Mouse (Mus musculus): Measurements from ENCODE around the gene Cdc42bpg. TPM values are rescaled to one million over a fixed set of nuclear protein-coding genes. Genes with fewer than 3 reads are reported as not detected.

Gene Cdc42bpg
- total RNA-seq, 2 experiments from 2014 or later, result 6.9 to 7.7 TPM

GRCm38 (mm10) chr19:6324751-6325150, 18.5 kb downstream of the Cdc42bpg start:
- no peak for DNase-seq (ENCODE audit: low spot score in 2 of 2)

DNA sequence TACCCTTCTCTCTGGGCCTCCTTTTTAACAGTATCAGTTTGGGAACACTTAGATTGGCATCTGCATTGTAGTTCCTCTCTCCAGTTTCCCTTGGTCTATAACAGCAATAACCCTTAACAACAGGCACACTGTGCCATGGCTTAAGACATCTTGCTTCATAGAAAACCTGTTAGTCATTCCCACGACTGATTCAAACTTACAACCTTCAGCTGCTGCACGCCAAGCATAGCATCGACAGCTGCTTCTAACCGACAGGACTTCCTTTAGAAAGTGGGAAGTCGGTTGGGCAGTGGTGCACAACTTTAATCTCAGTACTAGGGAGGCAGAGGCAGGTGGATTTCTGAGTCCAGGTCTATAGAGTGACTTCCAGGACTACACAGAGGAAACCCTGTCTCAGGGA, 24.9 kb downstream of the Cdc42bpg start:
- DNase-seq (ENCODE audit: low spot score in 2 of 2), result no peak

- DNase-seq (ENCODE audit: low spot score in 2 of 2), result peak in 1 of 2 experiments; percentile 59
These were observed 25.7 kb downstream of the Cdc42bpg start for GRCm38 (mm10) chr19:6331719-6332516.

GRCm38 (mm10) chr19:6333761-6334595, 27.7 kb downstream of the Cdc42bpg start:
- DNase-seq (ENCODE audit: low spot score in 2 of 2), result no peak

DNA sequence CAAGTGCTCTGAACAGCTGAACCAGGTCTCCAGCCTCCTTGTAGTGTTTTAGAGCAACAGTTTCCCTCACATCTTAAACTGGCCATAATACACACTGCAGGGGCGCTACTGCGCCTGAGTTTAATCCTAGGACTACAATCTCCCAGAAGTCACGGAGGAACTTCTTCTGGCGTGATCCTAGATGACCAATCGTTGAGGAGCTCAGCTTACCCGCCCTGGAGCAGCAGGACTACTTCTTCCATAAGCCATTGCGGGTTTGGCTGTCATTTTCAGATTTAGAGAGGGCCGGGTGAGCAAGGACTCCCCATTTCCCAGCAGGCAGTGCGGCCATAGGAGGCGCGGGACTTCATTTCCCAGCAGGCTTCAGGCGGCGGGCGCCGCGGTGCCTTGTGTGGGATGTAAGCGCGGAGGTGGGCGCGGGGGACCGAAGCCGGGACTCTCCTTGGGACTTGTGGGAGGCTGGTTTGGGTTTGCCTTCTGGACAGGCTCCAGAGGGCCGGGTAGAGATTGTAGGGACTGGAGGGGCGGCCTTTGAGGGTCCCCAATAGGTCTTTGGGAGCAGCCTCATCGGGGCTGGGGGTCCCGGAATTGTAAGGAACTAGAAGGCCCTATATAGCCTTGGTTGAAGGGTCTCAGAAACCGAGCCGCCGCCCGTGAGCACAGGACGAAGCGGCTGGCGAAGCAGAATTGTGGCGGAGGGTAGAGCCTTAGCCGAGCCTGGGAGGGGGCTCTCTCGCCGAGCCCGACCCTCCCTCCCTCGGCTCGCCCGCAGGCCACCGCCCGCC, 28.6 kb downstream of the Cdc42bpg start, which contains the start of gene Men1:
Men1 (plus strand) TSS at position 307 of the 785 bp plus-strand sequence.
- DNase-seq (ENCODE audit: low spot score in 2 of 2), result peak; percentile 84 to 90

DNA sequence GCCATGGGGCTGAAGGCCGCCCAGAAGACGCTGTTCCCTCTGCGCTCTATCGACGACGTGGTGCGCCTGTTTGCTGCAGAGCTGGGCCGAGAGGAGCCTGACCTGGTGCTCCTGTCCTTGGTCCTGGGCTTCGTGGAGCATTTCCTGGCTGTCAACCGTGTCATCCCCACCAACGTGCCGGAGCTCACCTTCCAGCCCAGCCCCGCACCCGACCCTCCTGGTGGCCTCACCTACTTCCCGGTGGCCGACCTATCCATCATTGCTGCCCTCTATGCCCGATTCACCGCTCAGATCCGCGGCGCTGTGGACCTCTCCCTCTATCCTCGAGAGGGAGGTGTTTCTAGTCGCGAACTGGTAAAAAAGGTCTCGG, 29.2 kb downstream of the Cdc42bpg start:
- no peak for DNase-seq (ENCODE audit: low spot score in 2 of 2)

DNA sequence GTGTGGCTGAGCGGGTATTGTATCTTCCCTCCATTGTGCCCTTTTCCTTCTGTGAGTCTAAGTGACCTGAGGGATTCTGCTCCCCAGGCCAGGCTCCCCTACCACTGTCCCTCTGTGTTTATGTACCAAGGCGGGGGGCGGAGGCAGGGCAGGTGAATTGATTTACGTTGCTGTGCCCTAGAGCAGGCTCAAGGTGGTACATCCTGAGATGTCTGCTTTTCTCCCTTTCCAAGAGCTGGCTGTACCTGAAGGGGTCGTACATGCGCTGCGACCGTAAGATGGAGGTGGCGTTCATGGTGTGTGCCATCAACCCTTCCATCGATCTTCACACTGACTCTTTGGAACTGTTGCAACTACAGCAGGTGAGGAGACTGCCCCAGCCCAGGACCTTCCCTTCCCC, 30.7 kb downstream of the Cdc42bpg start:
- DNase-seq (ENCODE audit: low spot score in 2 of 2), result no peak

- no peak for DNase-seq (ENCODE audit: low spot score in 2 of 2)
These were observed 31.9 kb downstream of the Cdc42bpg start for GRCm38 (mm10) chr19:6338171-6338570.

DNA sequence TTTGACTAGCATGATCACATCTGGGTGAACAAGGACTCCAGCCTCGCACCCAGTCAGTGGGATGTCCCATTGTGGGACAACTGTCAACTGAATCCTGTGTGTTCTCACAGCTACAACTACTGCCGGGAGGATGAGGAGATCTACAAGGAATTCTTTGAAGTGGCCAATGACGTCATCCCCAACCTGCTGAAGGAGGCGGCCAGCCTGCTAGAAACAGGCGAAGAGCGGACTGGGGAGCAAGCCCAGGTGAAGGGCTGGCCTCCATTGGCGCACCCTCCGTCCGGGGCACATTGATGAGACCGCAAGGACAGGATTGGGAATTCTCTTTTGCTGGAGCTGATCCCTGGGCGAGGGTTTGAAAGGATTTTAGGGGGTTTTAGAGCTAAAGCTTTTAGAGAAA, 32.5 kb downstream of the Cdc42bpg start:
- no peak for DNase-seq (ENCODE audit: low spot score in 2 of 2)

DNA sequence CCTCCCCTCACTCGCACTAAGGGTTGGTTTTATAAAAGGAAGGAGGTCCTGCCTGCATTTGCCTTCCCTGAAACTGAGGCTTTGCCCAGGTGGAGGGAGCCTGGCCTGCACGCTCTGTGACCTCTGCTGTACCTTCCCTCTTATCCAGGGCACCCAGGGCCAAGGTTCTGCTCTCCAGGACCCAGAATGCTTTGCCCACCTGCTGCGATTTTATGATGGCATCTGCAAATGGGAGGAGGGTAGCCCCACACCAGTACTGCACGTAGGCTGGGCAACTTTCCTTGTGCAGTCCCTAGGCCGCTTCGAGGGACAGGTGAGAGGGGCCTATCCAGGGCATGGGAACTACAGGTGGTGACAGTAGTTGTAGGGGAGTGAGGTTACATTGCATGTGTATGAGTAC, 32.9 kb downstream of the Cdc42bpg start:
- DNase-seq (ENCODE audit: low spot score in 2 of 2), result no peak

GRCm38 (mm10) chr19:6339890-6340504, 33.7 kb downstream of the Cdc42bpg start:
- no peak for DNase-seq (ENCODE audit: low spot score in 2 of 2)

GRCm38 (mm10) chr19:6340524-6341452, 34.5 kb downstream of the Cdc42bpg start, which contains the start of gene Map4k2:
TSS of gene Map4k2 (plus strand) at chr19:6341135.
- peak; percentile 56 to 85 for DNase-seq (ENCODE audit: low spot score in 2 of 2)

DNA sequence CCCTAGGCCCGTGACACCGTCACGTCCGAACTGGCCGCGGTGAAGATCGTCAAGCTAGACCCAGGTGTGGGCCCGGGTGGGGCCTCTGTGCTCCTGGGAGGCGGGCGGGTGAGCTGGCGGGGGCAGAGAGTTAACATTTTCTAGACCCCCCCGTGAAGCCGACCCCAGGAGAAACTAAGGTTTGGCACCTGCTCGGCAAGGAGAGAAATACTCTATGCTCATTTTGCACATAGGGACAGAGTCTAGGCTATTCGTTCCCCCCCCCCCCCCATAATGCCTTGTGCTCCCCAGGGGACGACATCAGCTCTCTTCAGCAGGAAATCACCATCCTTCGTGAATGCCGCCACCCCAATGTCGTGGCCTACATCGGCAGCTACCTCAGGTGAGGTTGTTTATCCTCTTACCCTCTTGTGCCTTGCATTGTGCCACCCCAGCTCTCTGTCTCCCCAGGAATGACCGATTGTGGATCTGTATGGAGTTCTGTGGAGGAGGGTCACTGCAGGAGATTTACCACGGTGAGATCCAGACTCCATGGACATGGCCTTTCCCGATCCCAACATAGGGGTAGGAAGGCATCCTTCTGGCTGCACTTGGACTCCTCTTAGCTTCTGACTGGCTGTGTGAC, 35.3 kb downstream of the Cdc42bpg start:
- DNase-seq (ENCODE audit: low spot score in 2 of 2), result no peak

DNA sequence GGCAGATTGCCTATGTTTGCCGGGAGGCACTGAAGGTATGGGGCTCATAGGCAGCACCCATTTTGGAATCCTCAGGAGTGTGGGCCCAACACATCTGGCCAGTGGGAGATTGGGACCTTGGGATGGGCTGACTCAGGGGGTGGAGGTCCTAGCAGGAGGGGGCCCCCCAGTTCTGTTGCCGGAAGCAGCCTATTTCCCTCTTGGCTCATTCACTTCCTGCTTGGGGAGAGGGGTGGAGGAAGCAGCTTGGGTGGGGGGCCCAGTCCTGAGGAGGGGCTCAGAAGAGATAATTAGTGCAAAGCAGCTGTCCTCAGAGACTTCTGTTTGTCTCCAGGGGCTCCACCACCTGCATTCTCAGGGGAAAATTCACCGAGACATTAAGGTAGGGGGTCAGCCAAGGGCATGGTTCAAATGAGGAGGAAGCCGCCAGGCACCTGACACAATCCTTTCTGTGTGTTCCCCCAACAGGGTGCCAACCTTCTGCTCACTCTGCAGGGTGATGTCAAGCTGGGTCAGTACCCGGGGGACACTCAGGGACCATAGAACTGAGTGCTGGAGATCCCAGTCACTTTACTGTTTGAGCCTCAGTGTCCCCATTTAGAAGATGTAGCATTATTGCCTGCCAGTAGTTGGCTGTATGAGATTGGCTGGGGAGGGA, 36.1 kb downstream of the Cdc42bpg start:
- DNase-seq (ENCODE audit: low spot score in 2 of 2), result peak in 1 of 2 experiments; percentile 8

DNA sequence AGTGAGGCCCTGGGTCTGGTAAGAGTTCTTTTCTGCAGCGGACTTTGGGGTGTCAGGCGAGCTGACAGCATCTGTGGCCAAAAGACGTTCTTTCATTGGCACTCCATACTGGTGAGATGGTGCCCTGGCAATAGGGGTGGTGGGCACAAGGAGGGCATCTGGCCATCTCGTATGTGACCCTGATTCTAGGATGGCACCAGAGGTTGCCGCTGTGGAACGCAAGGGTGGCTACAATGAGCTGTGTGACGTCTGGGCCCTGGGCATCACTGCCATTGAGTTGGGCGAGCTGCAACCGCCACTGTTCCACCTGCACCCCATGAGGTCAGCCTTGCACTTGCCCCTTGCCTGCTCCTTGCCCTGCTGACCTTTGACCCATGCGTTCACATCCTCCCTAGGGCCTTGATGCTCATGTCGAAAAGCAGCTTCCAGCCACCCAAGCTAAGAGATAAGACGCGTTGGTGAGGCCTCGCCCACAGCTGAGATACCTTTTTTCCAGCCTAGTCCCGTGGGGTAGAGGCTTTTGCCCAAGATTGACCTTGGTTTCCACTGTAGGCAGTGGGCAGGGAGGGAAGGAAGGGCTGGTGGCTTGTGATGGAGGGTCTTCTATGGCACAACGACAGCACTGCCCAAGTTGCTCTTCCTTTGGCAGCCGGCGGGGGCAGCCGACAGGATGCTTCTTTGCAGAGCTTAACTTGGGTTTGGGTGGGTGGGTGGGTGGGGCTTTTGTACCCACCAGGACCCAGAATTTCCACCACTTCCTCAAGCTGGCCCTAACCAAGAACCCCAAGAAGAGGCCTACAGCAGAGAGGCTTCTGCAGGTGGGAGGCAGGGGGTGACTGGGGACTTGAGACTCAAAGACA, 37.0 kb downstream of the Cdc42bpg start:
- peak in 1 of 2 experiments; percentile 7 for DNase-seq (ENCODE audit: low spot score in 2 of 2)

GRCm38 (mm10) chr19:6343996-6344395, 37.7 kb downstream of the Cdc42bpg start:
- peak in 1 of 2 experiments; percentile 9 for DNase-seq (ENCODE audit: low spot score in 2 of 2)

DNA sequence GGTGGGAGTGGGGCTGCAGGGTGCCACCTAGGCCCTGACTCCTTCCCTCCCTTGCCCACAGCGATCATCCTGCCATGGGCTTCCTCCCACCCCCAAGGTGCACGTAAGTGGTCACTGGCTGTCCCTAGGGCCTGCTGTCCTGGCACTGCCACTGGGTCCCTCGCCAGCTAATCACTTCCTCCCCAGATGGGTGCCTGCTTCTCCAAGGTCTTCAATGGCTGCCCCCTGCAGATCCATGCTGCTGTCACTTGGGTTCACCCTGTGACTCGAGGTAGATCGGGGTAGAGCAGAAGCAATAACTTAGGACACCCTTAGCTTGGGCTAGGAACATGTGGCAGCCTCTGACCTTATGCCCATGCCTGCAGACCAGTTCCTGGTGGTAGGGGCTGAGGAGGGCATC, 39.8 kb downstream of the Cdc42bpg start:
- no peak for DNase-seq (ENCODE audit: low spot score in 2 of 2)

- no peak for DNase-seq (ENCODE audit: low spot score in 2 of 2)
These were observed 40.4 kb downstream of the Cdc42bpg start for GRCm38 (mm10) chr19:6346661-6347060.

Data from gastrocnemius, postnatal 4 days (tissue).